Mouse (Mus musculus) right cerebral cortex, adult 18-20 months (tissue): Measurements from ENCODE around the gene Mcu.

Source experiments
- DNase-seq: peaks from one replicate; pipeline ENCODE4 v3.0.0; 2022; ENCODE audit warnings: mixed read lengths

Gene Mcu

DNA sequence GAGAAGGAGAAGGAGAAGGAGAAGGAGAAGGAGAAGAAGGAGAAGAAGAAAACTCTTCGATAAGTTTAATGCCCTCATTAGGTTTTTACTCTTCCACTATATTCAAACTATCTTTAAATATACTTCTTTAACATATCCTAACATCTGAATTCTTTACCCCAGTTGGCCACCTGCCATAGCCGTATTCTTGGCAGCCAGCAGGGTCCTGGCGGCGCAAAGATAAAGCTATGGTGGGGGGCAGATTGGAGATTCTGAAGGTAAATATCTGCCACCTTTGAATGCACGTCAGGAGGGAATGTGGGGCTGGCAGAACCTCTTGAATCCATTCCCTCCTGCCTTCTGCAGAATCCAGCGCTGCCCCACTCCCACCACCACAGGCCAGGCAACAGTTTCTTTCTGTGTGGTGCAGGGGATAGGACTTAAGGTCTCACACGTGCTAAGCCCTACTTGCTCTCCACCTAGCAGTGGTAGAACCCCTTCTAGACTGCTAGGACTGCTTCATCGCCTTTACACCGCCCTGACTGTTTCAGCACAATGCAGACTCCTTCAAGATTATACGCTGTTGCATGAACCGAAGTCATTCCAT lies 11.5 kb downstream of the Mcu start:
- no peak for DNase-seq

DNA sequence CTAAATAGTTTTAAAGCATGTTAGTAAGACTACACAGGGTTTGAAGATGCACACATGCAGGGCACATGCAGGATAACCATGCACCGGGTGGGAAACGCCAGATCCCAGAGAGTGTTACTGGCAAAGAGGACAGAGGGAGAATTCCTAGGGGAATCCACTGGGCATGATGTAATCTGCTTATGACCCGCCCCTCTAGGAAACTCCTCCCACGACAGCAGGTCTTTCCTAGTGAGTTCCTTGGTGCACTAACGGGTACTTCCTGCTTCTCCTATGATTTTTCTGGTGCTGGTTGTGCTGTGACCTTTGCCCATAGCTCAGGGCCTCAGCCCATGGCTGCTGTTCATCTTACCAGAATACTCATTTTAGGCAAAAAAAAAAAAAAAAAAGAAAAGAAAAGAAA lies 12.6 kb downstream of the Mcu start:
- DNase-seq = no peak

DNA sequence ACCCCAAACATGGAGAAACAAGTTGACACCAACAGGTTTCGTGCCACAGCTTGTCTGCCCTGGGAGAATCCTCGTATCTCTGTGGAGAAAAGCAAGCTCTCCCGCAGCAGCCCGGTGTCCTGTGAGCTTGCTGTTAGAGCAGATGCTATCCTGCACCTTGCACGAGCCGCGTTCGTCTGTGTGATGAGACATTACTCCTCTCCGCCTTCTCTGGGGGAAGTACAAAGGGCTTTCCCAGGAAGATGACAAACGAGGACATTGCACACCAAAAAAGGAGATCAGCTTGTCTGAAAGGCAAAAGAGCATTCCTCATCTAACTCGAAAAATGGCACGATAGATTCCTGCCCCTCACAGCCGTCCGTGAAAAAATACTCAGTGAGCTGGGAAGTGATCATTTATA lies 13.6 kb downstream of the Mcu start:
- peak; percentile 62 for DNase-seq

DNA sequence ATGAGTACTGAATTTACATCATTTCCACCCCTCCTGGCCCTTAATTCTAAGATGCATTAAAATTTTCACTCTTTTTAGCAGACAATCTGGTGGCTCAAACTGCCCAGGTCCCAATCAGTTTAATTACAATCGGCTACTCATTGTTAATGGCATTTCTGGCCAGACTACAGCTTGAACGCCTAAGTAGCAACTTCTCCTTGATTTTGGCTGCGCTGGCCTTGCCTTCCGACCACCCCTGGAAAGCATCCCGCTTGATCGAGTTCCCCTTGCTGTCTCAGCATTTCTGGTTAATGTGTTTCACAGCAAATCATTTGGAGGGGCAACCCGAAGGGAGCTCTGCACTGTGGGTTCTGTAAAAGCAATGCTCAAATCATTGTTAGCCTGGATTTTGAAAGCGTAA lies 14.4 kb downstream of the Mcu start:
- DNase-seq = no peak

DNA sequence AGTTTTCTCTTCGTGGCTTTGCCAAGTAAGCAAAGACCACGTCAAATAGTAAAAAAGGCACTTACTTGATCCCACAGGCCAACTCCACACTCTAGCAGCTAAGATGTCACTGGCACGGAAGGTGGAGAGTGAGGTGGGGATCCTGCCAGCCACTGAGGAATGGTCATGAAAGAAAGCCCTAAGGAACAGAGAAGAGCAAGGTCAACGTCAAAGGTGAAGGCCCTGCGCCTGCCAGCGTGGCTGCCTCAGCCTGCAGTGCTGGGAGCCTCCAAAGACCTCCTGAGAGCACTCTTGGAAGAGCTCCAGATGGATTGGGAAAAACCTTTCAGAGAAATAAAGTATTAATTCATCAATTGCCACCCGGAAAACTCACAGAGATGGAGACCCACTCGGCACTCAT lies 16.0 kb downstream of the Mcu start:
- no peak for DNase-seq

DNA sequence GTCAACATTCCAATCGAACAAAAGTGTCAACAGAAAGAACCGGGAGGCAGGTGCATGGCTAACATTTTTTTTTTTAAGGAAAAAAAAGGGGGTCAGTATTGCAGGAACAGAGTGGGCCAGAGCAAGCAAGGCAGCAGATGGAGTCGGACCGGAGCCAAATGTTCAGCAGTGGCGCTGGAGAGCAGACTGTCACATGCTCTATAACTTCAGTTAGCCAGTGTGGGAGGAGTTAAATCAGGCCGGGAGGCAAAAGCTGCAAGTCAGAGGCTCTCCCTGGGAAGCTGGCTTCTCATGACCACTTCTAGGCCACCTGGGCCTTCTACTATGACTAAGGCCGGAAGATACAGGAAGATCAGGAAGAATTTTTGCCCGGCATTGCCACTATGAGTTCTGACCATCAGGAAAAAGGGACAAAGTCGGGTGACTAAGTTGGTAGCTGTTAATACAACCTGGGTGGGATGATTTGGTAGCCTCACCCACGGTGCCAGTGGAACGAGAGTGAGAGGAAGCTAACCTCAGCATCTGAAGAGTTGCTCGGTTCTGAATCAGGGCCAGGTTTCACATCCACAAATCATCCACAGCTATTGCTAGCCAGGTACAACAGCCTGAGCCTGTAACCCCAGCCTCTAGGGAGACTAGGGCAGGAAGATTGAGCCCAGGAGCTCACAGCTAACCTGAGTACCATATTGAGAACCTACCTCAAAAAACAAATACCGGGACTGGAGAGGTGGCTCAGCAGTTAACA lies 22.5 kb downstream of the Mcu start:
- peak; percentile 83 for DNase-seq

DNA sequence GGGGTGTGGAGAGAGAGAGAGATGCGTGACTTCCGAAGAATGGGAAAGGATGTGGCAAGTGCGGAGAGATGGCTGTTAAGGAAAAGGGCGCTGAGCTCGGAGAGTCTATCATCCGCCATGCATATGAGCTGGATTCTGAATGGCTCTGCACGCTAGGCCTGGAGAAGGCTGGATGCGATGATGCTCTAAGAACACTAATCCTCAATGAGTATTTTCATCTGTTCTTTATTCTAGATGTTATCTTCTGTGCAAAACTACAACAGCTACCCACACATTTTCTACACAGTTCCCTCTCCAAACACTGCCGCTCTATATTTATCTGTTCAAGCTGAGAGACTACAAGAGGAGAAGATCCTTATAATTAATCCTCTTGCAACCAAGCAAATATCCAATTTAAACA lies 25.9 kb downstream of the Mcu start:
- DNase-seq = peak; percentile 30

DNA sequence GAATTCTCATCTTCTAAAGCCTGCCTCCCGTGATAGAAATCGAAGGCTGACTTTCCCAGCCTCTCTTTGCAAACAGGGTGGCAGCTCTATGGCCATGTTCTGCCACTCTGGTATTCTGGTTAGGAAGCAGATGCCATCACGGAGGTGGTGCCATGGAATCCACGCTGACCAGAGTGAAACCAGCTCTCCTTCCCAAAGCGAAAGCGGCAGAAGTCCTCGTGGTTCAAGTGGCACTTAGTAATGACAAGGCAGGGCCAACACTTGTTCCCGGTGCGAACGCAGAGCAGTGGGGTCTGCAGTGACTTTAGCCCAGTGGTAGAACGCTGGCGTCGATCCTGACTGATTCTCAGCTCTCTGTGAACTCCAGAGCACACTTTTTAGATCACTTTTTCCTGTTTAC lies 26.6 kb downstream of the Mcu start:
- DNase-seq = no peak

DNA sequence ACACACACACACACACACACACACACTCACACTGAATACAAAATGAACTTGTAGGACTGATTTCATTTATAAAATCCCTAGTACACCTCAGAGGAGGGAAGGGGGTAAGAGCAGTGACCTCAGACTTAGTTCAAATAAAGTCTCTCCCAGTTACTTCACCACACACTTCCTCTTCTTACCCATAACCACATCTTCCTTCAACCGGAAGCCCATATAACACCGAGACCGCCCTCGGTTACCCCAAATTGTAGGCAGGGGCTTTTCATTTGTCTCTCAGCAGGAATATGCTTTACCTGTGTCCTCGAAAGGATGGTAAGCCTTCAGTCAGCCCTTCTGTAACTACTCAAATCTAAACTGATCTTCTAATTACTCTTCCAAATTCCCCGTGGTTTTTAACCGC lies 27.1 kb downstream of the Mcu start:
- DNase-seq = no peak

DNA sequence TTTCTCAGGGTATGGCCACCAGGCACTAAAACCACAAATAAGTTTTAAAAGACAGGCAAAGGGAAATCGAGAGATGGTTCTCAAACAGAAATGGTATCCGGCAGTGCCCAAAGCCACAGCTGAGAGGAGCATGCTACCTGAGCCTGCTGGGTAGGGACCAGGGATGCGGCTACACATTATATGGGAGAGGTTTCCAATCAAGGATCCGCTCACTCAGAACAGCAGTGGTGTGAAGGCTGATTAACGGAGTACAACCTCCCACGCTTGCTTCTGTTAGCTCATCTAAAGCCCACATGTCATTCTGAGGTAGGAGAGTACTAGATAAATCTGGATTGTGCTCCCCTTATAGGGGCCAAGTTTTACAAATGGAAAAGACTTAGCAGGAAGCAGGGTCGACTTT lies 28.4 kb downstream of the Mcu start:
- DNase-seq = peak; percentile 52

DNA sequence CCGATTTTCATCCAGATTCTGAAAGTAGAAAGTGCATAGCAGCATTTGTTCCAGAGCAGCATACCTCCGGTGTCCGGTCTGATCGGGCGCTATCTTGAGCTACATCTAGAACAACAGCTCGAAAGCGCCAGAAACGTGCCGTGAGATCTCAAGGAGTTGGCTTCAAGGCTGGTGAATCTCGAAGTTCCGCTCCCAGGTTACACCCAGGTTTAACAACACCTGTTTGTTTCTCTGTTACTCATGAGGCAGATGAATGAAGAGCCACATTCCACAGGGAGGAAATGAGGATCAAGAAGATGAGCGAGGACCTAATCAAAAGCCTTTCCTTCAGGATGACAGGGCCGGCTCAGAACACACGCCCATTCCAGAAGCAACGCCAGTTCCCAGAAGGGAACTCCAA lies 29.7 kb downstream of the Mcu start:
- no peak for DNase-seq

DNA sequence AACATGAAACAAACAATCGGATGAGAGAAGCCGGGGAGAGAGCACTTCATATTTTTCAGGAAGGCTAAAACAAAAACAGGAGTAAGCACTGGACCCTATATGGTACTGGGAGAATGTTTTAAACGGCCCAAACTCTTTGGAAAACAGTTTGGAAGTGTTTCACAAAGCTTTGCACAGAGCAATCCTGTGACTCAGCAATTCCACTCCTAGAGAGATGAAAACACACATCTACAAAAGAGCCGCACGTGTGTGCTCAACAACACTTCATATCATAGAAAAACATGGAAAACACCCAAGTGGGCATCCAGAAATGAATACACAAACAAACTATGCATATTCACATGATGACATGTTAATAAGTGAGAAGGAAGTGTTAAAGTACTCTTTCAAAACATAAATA lies 30.9 kb downstream of the Mcu start:
- DNase-seq = no peak

DNA sequence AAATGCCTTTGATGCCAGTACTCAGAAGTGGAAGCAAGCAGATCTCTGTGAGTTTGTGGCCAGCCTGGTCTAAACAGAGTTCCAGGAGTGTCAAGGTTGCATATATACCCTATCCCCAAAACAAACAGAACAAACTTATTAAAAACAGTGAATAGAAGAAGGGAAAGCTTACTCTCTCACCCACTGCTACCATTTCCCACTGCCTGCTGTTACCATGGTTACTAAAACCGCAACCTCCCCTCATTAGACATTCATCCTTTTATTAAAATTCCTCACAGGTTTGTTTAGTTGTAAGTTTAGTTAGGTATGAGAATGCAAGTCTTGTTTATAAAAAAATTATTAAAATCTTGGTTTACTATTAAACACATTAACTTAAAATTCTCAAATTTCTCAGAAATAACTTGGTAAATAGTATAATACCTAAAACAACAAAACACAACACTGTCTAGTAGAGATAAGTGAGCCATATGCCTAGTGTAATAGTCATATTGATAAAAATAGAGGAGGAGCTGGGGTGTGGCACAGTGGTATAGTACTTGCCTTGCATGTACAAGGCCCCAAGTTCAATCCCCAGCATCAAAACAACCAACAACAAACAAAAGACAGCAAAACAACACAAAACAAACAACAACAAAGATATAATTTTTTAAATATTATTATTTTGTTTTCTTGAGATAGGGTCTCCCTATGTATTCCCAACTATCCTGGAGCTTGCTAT lies 34.5 kb downstream of the Mcu start:
- DNase-seq = no peak

DNA sequence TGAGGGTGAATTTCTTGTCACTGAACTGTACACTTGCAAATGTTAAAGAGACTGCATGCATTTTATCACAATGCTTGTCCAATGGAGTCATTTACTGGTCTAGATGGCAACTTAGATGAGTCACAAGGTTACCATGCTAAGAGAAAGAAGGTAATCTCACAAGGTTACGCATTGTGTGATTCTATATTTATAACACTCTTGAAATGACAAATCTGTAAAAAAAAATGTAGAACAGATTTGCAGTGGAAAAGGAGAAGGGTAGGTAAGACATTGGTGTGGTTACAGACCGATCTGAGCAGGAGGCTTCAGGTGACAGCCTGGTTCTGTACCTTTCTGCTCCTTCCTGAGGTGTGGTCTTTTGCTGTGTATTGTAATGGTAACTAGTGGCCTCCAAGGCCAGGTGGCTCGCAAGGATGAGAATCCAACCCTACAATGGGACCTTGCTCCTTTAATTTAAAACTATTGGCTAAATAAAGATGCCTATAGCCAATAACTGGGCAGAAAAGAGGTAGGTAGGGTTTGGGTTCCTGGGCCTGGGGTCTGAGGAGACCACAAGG lies 35.8 kb downstream of the Mcu start:
- DNase-seq = no peak

DNA sequence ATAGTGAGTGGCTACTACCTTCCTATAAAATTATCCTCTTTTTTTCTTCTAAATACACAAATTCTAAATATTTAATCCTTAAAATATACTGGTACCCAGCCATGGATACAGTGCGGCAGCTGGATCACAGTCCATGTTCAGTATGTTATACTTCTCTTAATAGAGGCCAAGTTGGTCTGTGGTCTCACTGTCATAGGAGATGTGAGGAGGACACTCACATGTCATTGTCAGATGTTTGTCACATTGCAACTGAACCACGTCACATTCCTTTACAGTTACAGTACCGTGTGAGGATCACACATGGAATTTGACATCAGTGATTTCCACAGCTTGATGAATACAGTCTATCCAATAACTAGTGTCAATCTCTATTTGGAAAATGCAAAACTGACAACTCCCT lies 36.8 kb downstream of the Mcu start:
- DNase-seq = no peak

DNA sequence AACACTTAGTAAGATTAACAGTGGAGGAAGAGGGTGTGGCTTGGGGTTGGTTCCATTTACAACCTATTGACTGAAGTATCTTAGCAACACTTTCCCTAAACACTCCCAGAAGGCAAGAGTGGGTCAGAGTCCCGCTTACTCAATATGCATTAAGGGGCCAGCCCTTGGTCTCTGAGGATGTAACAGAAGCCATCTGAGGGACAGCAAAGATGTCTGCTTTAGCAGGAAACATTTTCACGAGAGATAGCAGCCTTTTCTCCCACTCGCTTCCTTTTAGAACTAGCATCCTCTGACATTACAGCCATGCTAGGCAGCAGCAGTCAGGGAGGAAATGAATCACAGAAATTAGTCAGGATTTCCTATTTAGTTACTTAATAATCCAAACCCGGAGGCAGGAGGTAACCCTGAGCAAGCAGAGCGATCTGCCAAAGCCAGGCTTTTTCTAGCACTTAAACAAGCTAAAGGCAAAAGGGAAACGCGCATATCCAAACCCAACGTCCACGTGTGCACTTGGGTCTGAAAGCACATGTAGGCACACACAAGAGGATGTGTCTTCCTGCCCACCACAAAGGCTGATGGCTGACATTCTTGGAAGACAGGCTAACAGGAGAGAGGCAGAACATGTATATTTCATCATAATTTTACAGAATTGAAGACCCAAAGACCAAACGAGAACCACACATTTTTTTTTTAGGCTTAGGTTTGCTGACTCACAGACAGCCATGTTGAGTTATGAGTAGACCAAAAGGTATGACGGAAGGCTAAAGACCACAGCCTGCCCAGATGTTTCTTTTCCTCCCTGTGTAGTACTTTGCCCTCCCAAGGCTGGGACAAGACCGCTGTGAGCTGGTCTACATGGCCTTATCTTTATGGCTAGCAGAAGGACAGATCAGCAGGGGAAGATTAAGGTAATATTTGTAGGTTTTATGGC lies 38.4 kb downstream of the Mcu start:
- no peak for DNase-seq

DNA sequence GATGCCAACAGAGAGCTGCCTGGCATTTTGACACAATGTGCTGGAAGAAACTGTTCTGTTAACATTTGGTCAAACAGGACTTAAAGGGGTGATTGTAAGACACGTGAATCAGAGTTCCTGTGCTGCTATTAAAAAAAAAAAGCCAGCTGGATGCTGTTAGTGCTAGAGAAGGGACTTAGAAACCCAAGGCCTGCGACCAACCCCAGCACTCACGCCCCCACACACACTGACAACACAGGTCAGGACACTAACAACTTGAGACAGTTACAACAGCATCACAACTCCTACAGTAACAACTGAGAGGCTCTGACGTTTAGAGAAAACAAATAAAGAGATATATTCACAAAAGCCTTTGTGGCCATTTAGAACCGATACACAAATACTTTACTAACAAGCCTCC lies 40.2 kb downstream of the Mcu start:
- no peak for DNase-seq

DNA sequence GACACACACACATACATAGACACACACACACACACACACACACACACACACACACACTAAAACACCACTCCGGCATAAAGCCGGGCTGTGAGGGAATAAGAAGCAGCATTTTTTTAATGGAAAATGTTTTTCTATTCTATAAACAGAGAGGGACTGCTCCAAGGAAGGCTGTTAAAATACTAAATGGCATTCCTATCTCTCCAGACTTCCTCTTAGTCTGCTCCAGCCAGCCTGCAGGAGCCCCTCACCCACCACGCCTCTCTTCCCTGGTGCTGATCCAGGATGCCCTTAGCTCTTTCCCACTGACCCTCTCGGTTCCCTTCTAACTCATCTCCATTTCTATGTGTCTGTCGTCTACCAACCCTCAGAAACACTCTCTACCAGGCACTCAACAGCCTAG lies 44.5 kb downstream of the Mcu start:
- no peak for DNase-seq

DNA sequence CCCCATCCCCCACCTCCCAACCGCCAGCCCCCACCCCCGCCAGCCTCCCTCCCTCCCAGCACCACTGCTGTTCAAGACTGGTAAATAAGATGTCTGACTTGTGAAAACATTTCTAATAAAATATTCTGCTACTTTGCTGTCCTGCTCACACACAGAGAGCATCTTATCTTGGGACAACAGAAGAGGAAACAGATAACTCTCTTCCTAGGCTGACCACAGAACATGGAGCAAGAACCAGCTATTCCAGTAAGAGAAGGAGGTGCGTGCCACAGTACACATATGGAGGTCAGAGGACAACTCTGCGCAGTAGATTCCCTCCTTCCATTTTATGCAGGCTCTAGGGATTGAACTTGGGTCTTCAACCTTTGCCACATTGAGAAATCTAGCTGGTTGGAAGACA lies 45.2 kb downstream of the Mcu start:
- no peak for DNase-seq

DNA sequence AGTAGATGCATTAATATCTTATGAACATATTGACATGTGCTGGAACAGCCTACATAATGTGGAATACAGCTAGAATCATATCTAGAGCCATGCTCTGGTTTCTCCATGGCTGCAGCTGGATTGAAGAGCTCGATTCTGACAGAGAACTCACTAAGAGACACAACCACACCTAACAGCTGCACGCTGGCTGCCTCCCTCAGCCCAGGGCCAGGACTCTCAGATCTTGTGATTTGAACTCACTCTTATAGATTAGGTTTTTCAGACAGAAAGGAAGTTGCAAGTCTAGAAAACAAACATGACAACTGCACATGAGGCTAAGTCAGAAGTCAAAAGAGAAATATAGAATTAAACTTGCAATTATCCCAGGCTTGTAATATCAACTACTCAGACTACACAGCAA lies 45.7 kb downstream of the Mcu start:
- DNase-seq = no peak

DNA sequence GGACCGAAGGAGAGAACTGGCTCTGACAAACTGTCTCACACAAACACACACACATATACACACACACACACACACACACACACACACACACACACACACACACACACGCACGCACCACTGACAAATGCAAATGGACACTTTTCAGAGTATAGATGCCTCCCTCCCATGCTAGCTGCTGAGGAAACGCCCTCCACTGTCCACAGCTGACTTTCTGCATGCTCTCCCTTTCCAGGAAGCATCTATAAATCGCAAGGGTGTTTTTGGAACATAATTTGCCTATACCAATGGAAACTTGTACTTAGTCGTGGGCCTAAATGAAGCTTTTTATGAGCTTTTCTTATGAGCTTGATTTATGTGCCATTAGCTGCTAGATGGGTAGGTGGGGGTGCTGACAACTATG lies 46.1 kb downstream of the Mcu start:
- DNase-seq = no peak

DNA sequence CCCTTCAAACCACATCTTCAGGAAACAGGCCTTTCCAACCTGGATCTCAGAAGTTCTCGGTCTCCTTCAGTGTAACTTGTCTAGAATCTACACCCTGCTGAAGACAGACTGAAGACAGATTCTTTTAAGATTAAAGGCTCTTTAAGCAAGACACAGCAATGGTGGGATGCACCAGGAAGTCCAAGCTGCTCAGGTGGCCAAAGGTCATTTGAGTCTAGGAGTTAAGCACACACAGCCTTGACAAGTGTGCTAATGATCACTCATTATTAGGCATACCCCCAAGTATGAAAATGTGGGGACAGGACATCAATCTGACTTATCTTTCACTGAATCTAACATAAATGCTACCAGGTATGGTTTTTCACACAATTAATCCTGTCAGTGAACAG lies 47.0 kb downstream of the Mcu start:
- DNase-seq = no peak
